Mouse (Mus musculus) liver, adult 2 months (tissue): ENCODE data around the gene Rad50.

Experiments
- CTCF ChIP-seq: fragments of 200-500 bp; IDR thresholded peaks from 2 replicates; pipeline ENCODE4 v1.5.1; 2011; ENCODE audit warnings: low read depth, low read length, control low read depth
- POLR2A ChIP-seq: fragments of 200-500 bp; IDR thresholded peaks from 2 replicates; pipeline ENCODE4 v1.6.1; 2011; ENCODE audit warnings: low read length, control low read depth; ENCODE audit not compliant: insufficient read depth; ENCODE audit errors: extremely low read depth

GRCm38 (mm10) chr11:53618619-53619198 is 88.4 kb downstream of the Rad50 start, which contains the start of gene Il4:
- TF ChIP-seq CTCF, result no peak
- no peak for TF ChIP-seq POLR2A
